Mouse (Mus musculus): Measurements from ENCODE around the gene Usp44. TPM values are rescaled to one million over a fixed set of nuclear protein-coding genes. Genes with fewer than 3 reads are reported as not detected.
"Not testable (repeated sequence)": the region's sequence is repeated elsewhere in the genome, so short reads cannot be mapped to it uniquely, and the experiment has no call there.

Gene Usp44
- polyA plus RNA-seq, 1 experiment from 2014 or later: 1.1 TPM

DNA sequence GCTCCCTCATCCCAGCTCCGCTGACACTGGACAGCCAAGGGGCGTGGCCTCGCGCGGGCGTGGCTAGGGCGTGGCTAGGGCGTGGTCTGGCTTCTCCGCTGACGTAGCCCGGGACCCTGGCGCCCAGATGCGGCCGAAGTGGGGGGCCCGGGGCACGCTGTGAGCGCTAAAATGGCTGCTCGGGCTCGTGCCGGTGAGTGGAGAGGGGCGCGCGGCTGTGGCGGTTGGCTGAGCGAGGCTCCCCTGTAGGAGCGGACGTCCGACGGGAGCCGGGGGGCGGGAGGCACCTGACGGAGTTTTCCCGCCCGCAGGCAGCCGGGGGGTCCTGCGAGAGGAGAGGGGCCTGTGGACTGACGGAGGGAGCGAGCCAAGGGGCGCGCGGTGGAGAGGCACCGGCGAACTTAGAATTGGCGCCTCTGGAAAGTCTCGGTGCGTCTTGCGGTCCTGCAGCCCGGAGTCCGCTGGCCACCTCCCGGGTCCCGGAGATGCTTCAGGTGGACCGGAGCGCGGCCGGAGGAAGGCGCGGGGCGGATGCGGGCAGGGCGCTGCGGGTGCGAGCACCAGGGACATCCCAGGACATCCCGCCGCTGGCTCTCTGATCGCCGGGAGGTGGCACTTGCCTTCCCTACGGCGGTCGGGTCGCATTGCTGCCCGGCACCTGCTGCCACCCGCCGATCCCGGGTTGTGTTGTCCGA is 2.5 kb downstream of the Usp44 start:
- peaks cover 43% of the 10 kb centered on the region for H3K27me3 ChIP-seq (replicated peaks; ENCODE audit: control insufficient read depth, insufficient read depth, low read length)
- peak; percentile 78 for DNase-seq (ENCODE audit: low spot score)
- ATAC-seq: peak; percentile 94
- H3K9me3 ChIP-seq (replicated peaks; ENCODE audit: control insufficient read depth, low read length): no peaks in the 10 kb centered on the region
- H3K27ac ChIP-seq (ENCODE audit: low read depth, low read length): no peak overlapping the region
- WGBS: under 1% methylated on average over 71 of the region's 75 CpGs
- H3K4me1 ChIP-seq (ENCODE audit: control insufficient read depth, insufficient read depth, low read length): peaks cover 8% of the 10 kb centered on the region
- no peaks in the 10 kb centered on the region for H3K36me3 ChIP-seq (ENCODE audit: control insufficient read depth, insufficient read depth, low read length)
- peak overlapping the region; percentile 94 for H3K4me2 ChIP-seq (ENCODE audit: low read length)
- H3K9ac ChIP-seq (ENCODE audit: low read length): peak overlapping the region; percentile 65
- H3K4me3 ChIP-seq (ENCODE audit: low read depth, low read length): peak overlapping the region; percentile 67

DNA sequence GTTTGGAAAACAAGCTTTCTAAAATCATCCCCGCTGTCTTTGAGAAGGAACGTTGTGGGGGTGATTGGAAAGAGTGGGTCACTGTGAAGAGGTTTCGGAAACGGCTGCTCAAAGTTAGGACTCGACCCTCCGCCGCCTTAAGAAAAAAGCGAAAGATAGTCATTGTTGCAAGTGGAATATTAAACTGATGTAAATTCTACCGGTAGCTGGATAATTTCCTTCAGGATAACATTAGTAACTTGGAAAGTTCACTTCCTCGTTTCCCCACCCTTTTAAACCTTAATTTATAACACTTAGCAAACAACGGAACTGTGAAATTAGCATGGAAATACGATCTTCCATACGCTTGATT is 3.0 kb downstream of the Usp44 start:
- no peaks in the 10 kb centered on the region for H3K9me3 ChIP-seq (replicated peaks; ENCODE audit: control insufficient read depth, low read length)
- peak overlapping the region; percentile 94 for H3K4me2 ChIP-seq (ENCODE audit: low read length)
- 4% methylated on average over 13 of the region's 13 CpGs for WGBS
- no peaks in the 10 kb centered on the region for H3K36me3 ChIP-seq (ENCODE audit: control insufficient read depth, insufficient read depth, low read length)
- H3K4me3 ChIP-seq (ENCODE audit: low read depth, low read length): peak overlapping the region; percentile 67
- peaks cover 8% of the 10 kb centered on the region for H3K4me1 ChIP-seq (ENCODE audit: control insufficient read depth, insufficient read depth, low read length)
- no peak overlapping the region for H3K27ac ChIP-seq (ENCODE audit: low read depth, low read length)
- no peak for DNase-seq (ENCODE audit: low spot score)
- H3K27me3 ChIP-seq (replicated peaks; ENCODE audit: control insufficient read depth, insufficient read depth, low read length): peaks cover 43% of the 10 kb centered on the region
- no peak for ATAC-seq
- H3K9ac ChIP-seq (ENCODE audit: low read length): peak overlapping the region; percentile 65

DNA sequence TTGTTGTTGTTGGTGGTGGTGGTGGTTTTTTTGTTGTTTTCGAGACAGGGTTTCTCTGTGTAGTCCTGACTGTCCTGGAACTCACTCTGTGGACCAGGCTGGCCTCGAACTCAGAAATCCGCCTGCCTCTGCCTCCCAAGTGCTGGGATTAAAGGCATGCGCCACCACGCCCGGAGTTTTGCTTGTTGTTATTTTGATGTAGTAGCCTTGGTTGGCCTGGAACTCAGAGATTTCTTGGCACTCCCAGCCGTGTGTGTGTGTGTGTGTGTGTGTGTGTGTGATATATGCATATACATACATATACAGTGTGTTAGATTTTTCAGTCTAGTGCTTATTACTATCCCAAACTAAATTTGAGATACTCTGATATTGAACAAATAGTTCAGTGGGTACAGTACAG is 3.8 kb downstream of the Usp44 start:
- 88% methylated on average over 7 of the region's 7 CpGs for WGBS
- not testable (repeated sequence) for H3K9ac ChIP-seq (ENCODE audit: low read length); H3K4me3 ChIP-seq (ENCODE audit: low read depth, low read length); H3K36me3 ChIP-seq (ENCODE audit: control insufficient read depth, insufficient read depth, low read length); H3K4me2 ChIP-seq (ENCODE audit: low read length); H3K4me1 ChIP-seq (ENCODE audit: control insufficient read depth, insufficient read depth, low read length); H3K9me3 ChIP-seq (replicated peaks; ENCODE audit: control insufficient read depth, low read length); DNase-seq (ENCODE audit: low spot score); H3K27ac ChIP-seq (ENCODE audit: low read depth, low read length); ATAC-seq
- H3K27me3 ChIP-seq (replicated peaks; ENCODE audit: control insufficient read depth, insufficient read depth, low read length): peaks cover 36% of the 10 kb centered on the region

DNA sequence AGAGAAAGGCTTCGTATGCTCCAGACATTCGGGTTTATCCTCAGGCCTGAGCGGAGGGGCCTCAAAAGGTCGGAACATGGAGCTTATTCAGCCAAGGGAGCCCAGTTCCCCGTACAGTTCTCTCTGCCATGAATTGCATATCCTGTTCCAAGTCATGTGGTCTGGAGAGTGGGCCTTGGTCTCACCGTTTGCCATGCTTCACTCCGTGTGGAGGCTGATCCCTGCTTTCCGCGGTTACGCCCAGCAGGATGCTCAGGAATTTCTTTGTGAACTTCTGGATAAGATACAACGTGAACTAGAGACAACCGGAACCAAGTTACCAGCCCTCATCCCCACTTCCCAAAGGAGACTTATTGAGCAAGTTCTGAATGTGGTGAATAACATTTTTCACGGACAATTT is 15.4 kb downstream of the Usp44 start:
- DNase-seq (ENCODE audit: low spot score) (no peak), ATAC-seq (no peak)
- Histone ChIP-seq H3K27me3 (replicated peaks; ENCODE audit: control insufficient read depth, insufficient read depth, low read length) (no peaks in the 10 kb centered on the region), H3K4me1 (ENCODE audit: control insufficient read depth, insufficient read depth, low read length) (no peaks in the 10 kb centered on the region), H3K4me2 (ENCODE audit: low read length) (no peak overlapping the region), H3K27ac (ENCODE audit: low read depth, low read length) (no peak overlapping the region), H3K9ac (ENCODE audit: low read length) (no peak overlapping the region), H3K4me3 (ENCODE audit: low read depth, low read length) (no peak overlapping the region), H3K9me3 (replicated peaks; ENCODE audit: control insufficient read depth, low read length) (peaks cover 4% of the 10 kb centered on the region; the same call in 1 of the 2 replicates), H3K36me3 (ENCODE audit: control insufficient read depth, insufficient read depth, low read length) (no peaks in the 10 kb centered on the region)
- WGBS: 94% methylated on average over 13 of the region's 13 CpGs

DNA sequence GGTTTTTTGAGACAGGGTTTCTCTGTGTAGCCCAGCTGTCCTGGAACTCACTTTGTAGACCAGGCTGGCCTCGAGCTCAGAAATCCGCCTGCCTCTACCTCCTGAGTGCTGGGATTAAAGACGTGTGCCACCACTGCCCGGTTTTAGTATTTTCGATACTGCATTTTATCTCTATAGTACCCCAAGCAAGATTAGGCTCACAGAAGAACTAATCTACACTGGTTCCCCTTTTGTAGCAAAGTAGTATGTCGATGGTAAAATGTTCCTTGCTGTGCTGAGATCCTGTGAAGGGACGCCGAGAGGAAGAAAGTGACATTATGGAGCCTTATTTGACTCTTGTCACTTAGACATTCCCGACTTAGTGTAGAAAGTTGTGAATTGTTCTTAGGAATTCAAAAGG is 23.8 kb downstream of the Usp44 start:
- Histone ChIP-seq H3K36me3 (ENCODE audit: control insufficient read depth, insufficient read depth, low read length) (peaks cover 11% of the 10 kb centered on the region; the same call in 1 of the 2 replicates), H3K4me2 (ENCODE audit: low read length) (no peak overlapping the region), H3K9me3 (replicated peaks; ENCODE audit: control insufficient read depth, low read length) (no peaks in the 10 kb centered on the region), H3K9ac (ENCODE audit: low read length) (no peak overlapping the region), H3K27me3 (replicated peaks; ENCODE audit: control insufficient read depth, insufficient read depth, low read length) (no peaks in the 10 kb centered on the region), H3K4me1 (ENCODE audit: control insufficient read depth, insufficient read depth, low read length) (no peaks in the 10 kb centered on the region), H3K4me3 (ENCODE audit: low read depth, low read length) (no peak overlapping the region), H3K27ac (ENCODE audit: low read depth, low read length) (no peak overlapping the region)
- ATAC-seq: no peak
- WGBS: 89% methylated on average over 9 of the region's 9 CpGs
- DNase-seq (ENCODE audit: low spot score): no peak

DNA sequence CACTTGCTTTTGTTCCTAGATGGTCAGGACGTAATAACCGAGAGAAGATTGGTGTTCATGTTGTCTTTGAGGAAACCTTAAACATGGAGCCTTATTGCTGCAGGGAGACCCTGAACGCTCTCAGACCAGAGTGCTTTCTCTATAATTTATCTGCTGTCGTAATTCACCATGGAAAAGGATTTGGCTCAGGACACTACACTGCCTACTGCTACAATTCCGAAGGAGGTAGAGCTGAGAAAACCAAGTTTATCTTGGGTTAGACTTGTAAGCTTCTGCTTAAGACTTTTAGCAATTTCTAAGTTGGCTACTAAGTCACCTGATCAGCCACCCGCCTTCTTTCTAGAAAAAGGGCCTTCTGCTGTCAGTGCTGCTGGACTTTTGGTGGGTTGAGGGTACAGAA is 24.7 kb downstream of the Usp44 start:
- ATAC-seq (no peak), DNase-seq (ENCODE audit: low spot score) (no peak)
- 95% methylated on average over 6 of the region's 6 CpGs for WGBS
- Histone ChIP-seq H3K36me3 (ENCODE audit: control insufficient read depth, insufficient read depth, low read length) (peaks cover 13% of the 10 kb centered on the region; the same call in 1 of the 2 replicates), H3K9me3 (replicated peaks; ENCODE audit: control insufficient read depth, low read length) (no peaks in the 10 kb centered on the region), H3K27ac (ENCODE audit: low read depth, low read length) (no peak overlapping the region), H3K4me2 (ENCODE audit: low read length) (no peak overlapping the region), H3K4me3 (ENCODE audit: low read depth, low read length) (no peak overlapping the region), H3K27me3 (replicated peaks; ENCODE audit: control insufficient read depth, insufficient read depth, low read length) (no peaks in the 10 kb centered on the region), H3K4me1 (ENCODE audit: control insufficient read depth, insufficient read depth, low read length) (no peaks in the 10 kb centered on the region), H3K9ac (ENCODE audit: low read length) (no peak overlapping the region)

DNA sequence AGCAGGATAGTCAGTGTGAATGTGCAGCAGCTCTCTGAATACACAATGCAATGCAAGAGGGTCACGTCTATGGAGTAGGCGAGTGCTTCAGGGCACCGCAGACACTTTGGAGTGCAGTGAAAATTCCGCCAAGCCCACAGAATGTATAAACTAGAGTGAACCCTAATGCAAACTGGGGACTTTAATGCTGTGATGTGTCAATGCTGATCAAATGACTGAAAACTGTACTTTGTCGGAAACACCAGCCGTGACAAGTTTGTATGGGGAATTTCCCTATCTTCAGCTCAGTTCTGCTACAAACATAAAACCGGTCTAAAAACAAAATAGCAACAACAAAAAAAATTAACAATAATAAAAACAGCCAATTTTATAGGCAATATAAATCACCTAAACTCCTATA is 37.0 kb downstream of the Usp44 start:
- peaks cover 80% of the 10 kb centered on the region for H3K36me3 ChIP-seq (ENCODE audit: control insufficient read depth, insufficient read depth, low read length)
- H3K27ac ChIP-seq (ENCODE audit: low read depth, low read length): no peak overlapping the region
- WGBS: 95% methylated on average over 7 of the region's 7 CpGs
- no peaks in the 10 kb centered on the region for H3K4me1 ChIP-seq (ENCODE audit: control insufficient read depth, insufficient read depth, low read length)
- ATAC-seq (no peak), DNase-seq (ENCODE audit: low spot score) (no peak)
- no peak overlapping the region for H3K4me3 ChIP-seq (ENCODE audit: low read depth, low read length)
- H3K9ac ChIP-seq (ENCODE audit: low read length): no peak overlapping the region
- H3K9me3 ChIP-seq (replicated peaks; ENCODE audit: control insufficient read depth, low read length): no peaks in the 10 kb centered on the region
- no peaks in the 10 kb centered on the region for H3K27me3 ChIP-seq (replicated peaks; ENCODE audit: control insufficient read depth, insufficient read depth, low read length)
- H3K4me2 ChIP-seq (ENCODE audit: low read length): no peak overlapping the region

DNA sequence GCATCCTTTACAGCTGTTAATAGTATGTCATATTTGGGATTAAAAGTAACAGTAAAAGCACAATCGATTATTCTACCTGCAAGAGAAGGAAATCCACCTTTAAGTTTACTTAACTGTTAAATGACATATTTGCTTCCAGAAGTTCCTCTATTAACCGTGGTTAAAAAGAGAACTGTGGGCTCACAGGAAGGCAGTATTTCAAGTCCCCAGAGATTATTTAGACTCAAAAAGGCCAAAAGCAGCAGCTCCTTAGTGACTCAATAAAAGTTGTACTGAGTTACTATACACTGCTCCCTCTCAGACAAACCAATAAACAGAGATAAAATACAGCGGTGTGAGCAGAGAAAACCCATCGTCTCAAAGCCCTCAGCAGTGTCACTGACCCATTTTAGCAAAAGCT is 37.5 kb downstream of the Usp44 start:
- DNase-seq (ENCODE audit: low spot score) (no peak), ATAC-seq (no peak)
- 92% methylated on average over 4 of the region's 4 CpGs for WGBS
- no peak overlapping the region for H3K9ac ChIP-seq (ENCODE audit: low read length)
- H3K27me3 ChIP-seq (replicated peaks; ENCODE audit: control insufficient read depth, insufficient read depth, low read length): no peaks in the 10 kb centered on the region
- H3K27ac ChIP-seq (ENCODE audit: low read depth, low read length): no peak overlapping the region
- no peak overlapping the region for H3K4me2 ChIP-seq (ENCODE audit: low read length)
- no peaks in the 10 kb centered on the region for H3K9me3 ChIP-seq (replicated peaks; ENCODE audit: control insufficient read depth, low read length)
- peaks cover 80% of the 10 kb centered on the region for H3K36me3 ChIP-seq (ENCODE audit: control insufficient read depth, insufficient read depth, low read length)
- no peak overlapping the region for H3K4me3 ChIP-seq (ENCODE audit: low read depth, low read length)
- no peaks in the 10 kb centered on the region for H3K4me1 ChIP-seq (ENCODE audit: control insufficient read depth, insufficient read depth, low read length)

DNA sequence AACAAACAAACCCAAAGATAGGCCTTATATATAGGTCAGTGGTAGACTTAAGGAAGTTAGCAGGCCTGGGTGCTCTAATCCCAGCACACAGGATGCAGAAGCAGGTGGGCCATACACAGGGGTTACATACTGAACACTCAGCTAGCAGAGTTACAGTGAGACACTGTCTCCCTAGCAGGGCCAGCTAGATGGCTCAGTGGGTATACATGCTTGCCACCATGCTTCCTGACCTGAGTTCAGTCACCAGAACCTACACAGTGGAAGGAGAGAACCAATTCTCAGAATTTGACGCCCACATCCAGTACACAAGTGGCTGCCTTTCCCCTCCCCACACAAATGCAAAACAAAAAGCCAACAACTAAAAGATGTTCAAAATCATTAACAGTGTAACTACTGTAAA is 45.4 kb downstream of the Usp44 start:
- no peak overlapping the region for H3K27ac ChIP-seq (ENCODE audit: low read depth, low read length)
- peaks cover 40% of the 10 kb centered on the region for H3K36me3 ChIP-seq (ENCODE audit: control insufficient read depth, insufficient read depth, low read length)
- 91% methylated on average over 1 of the region's 1 CpGs for WGBS

More for the DNA sequence above, 45.4 kb downstream of the Usp44 start:
- Histone ChIP-seq H3K9ac (ENCODE audit: low read length) (no peak overlapping the region), H3K9me3 (replicated peaks; ENCODE audit: control insufficient read depth, low read length) (no peaks in the 10 kb centered on the region), H3K4me1 (ENCODE audit: control insufficient read depth, insufficient read depth, low read length) (no peaks in the 10 kb centered on the region), H3K4me3 (ENCODE audit: low read depth, low read length) (no peak overlapping the region), H3K4me2 (ENCODE audit: low read length) (no peak overlapping the region), H3K27me3 (replicated peaks; ENCODE audit: control insufficient read depth, insufficient read depth, low read length) (no peaks in the 10 kb centered on the region)
- ATAC-seq: no peak
- DNase-seq (ENCODE audit: low spot score): no peak
